Mouse (Mus musculus) liver, embryonic 15.5 days (tissue): ENCODE data around the gene Prr15. TPM values are rescaled to one million over a fixed set of nuclear protein-coding genes. Genes with fewer than 3 reads are reported as not detected.

Source experiments
- ATAC-seq: fragments of 200-750 bp; cut with Nextera tagmentation; 2 replicates; pipeline ENCODE4 v1.8.0; 2017; ENCODE audit warnings: moderate number of reproducible peaks, mild to moderate bottlenecking, moderate library complexity; ENCODE audit not compliant: insufficient read depth
- H3K27ac ChIP-seq: fragments of 300-500 bp; sonication (generic); replicated peaks from 2 replicates; pipeline ENCODE4 v1.5.1; 2015; ENCODE audit warnings: mild to moderate bottlenecking, inconsistent platforms
- H3K27me3 ChIP-seq: fragments of 300-500 bp; sonication (generic); 2 replicates; pipeline ENCODE4 v1.6.1; 2015; ENCODE audit warnings: mild to moderate bottlenecking, inconsistent platforms
- H3K36me3 ChIP-seq: fragments of 300-500 bp; sonication (generic); replicated peaks from 2 replicates; pipeline ENCODE4 v1.6.1; 2015; ENCODE audit warnings: moderate library complexity, mild to moderate bottlenecking, inconsistent platforms
- H3K4me1 ChIP-seq: fragments of 300-500 bp; sonication (generic); replicated peaks from 2 replicates; pipeline ENCODE4 v1.6.1; 2015; ENCODE audit warnings: inconsistent platforms
- H3K4me2 ChIP-seq: fragments of 300-500 bp; sonication (generic); 2 replicates; pipeline ENCODE4 v1.6.1; 2015; ENCODE audit warnings: moderate library complexity, mild to moderate bottlenecking, inconsistent platforms
- H3K4me3 ChIP-seq: fragments of 300-500 bp; sonication (generic); replicated peaks from 2 replicates; pipeline ENCODE4 v1.5.1; 2015; ENCODE audit warnings: mild to moderate bottlenecking, inconsistent platforms
- H3K9ac ChIP-seq: fragments of 300-500 bp; sonication (generic); 2 replicates; pipeline ENCODE4 v1.6.1; 2015; ENCODE audit warnings: moderate library complexity, mild to moderate bottlenecking, inconsistent platforms
- H3K9me3 ChIP-seq: fragments of 300-500 bp; sonication (generic); replicated peaks from 2 replicates; pipeline ENCODE4 v1.6.1; 2016; ENCODE audit warnings: inconsistent platforms
- WGBS: fragments of 180-500 bp; shearing (Covaris S2); methylation state at CpG from one replicate; pipeline ENCODE4 v1.1.7; 2015; ENCODE audit warnings: mixed read lengths; ENCODE audit not compliant: insufficient replicate concordance; 5-methylcytosine and 5-hydroxymethylcytosine counted together
- polyA plus RNA-seq: library from polyadenylated mRNA; unstranded; fragments of >200 nt; fragmentation: Nextera tagmentation; extraction: Ambion mirVana; gene quantifications from 2 replicates; pipeline ENCODE4 v1.2.1, GENCODE M21; 2015

The Prr15 gene
- polyA plus RNA-seq, 1 experiment from 2014 or later = 1.1 TPM

GRCm38 (mm10) chr6:54331765-54332164 is 6.1 kb downstream of the Prr15 start:
- WGBS = 59% methylated on average over 10 of the region's 10 CpGs
- ATAC-seq = no peak
- Histone ChIP-seq H3K9ac (no peak overlapping the region), H3K36me3 (no peaks in the 10 kb centered on the region), H3K9me3 (no peaks in the 10 kb centered on the region), H3K4me3 (no peak overlapping the region), H3K27me3 (peaks cover 11% of the 10 kb centered on the region), H3K27ac (no peak overlapping the region), H3K4me1 (0 out of 2 replicates have a peak, but pooled peaks cover 9% of the 10 kb centered on the region), H3K4me2 (no peak overlapping the region)

- 63% methylated on average over 8 of the region's 8 CpGs for WGBS
- no peak for ATAC-seq
- H3K4me3 ChIP-seq = no peak overlapping the region
- no peak overlapping the region for H3K9ac ChIP-seq
- no peak overlapping the region for H3K4me2 ChIP-seq
- H3K4me1 ChIP-seq = 0 out of 2 replicates have a peak, but pooled peaks cover 9% of the 10 kb centered on the region
- H3K27me3 ChIP-seq = peaks cover 7% of the 10 kb centered on the region
- no peaks in the 10 kb centered on the region for H3K9me3 ChIP-seq
- no peak overlapping the region for H3K27ac ChIP-seq
- H3K36me3 ChIP-seq = no peaks in the 10 kb centered on the region
Measured at GRCm38 (mm10) chr6:54332203-54332602, 6.6 kb downstream of the Prr15 start.

DNA sequence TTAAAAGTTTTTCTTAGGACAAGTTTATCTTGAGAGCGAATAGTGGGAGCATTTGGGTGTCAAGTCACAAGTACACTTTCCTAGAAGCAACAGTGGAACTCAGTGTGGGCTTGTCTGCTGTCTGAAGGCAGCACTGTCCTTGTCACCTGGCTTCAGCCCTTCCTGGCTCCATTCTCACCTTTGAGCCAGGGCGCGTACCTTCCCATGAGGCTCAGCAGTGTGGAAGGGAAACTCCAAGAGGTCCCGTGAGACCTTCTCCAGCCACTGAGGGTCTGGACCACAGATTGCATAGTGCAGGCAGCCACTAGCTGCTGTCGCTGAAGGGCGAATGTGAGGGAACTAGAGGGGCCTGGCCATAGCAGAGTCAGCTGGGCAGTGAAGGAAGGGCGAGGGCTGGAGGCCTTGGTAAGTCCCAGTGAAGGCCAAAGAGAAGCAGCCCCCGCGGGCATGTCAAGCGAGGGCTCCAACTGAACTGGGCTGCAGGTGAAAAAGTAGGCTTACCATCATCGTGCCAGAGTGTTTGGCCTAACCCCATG is 7.5 kb downstream of the Prr15 start:
- Histone ChIP-seq H3K4me1 (0 out of 2 replicates have a peak, but pooled peaks cover 9% of the 10 kb centered on the region), H3K9me3 (no peaks in the 10 kb centered on the region), H3K27ac (no peak overlapping the region), H3K36me3 (no peaks in the 10 kb centered on the region), H3K9ac (no peak overlapping the region), H3K4me2 (no peak overlapping the region), H3K4me3 (no peak overlapping the region), H3K27me3 (no peaks in the 10 kb centered on the region)
- 55% methylated on average over 11 of the region's 11 CpGs for WGBS
- no peak for ATAC-seq

DNA sequence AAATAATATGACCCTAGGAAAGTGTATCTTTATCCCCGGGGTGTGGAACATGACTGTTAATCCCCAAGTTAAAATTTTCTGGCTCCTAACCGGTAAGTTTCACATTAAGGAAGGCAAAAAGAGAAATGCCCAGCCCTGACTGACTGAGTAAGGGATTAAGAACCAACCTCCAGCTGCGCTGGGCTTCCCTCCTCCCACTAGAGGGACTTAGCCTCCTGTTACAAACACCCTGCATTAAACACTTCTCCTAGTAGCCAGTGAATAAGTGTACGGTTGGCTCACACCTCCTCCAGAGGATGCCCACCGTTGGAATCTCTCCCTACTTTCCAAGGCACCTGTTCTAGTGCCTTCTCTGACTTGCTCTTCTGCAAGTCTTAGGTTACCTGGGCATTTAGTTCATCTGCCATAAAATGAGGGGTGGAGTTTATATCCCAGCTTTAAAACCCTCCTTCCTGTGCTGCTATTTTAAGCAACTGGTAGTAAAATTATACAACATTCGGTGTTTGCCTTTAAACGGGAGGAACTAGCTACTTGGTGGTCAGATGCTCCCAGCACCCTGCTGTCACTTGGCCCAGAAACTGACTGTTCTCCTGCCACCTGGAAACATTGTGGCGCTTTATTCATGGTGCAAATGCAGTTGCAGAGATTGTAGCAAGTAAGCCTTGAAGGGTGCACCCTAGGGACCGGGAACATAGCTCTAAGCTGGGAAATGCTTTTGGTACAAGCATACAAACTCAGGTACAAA is 8.2 kb downstream of the Prr15 start:
- H3K9ac ChIP-seq = no peak overlapping the region
- H3K27ac ChIP-seq = no peak overlapping the region
- WGBS = 37% methylated on average over 9 of the region's 9 CpGs

DNA sequence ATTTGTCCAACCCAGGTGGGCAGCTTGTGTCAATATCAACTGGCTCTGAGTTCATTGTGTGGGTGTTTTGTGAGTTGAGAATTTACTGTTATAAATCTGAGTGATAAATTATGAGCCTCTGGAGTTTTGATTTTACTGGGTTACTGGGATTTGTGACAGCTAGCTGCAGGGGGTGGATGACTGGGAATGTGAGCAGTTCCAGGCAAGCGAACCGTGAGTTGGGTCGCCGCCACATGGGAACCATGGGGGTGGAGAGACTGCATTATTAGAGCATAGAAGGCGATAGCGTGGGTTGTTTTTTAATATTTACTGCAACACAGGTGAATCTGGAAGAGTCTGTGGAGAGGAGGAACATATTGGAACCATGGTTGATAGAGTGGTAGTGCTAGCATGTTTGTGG is 11.7 kb downstream of the Prr15 start:
- Histone ChIP-seq H3K4me2 (no peak overlapping the region), H3K9ac (no peak overlapping the region), H3K36me3 (no peaks in the 10 kb centered on the region), H3K4me1 (no peaks in the 10 kb centered on the region), H3K9me3 (no peaks in the 10 kb centered on the region), H3K27me3 (no peaks in the 10 kb centered on the region), H3K27ac (no peak overlapping the region), H3K4me3 (no peak overlapping the region)
- 75% methylated on average over 6 of the region's 6 CpGs for WGBS
- no peak for ATAC-seq

More for the DNA sequence above, 8.2 kb downstream of the Prr15 start:
- Histone ChIP-seq H3K9me3 (no peaks in the 10 kb centered on the region), H3K27me3 (no peaks in the 10 kb centered on the region), H3K4me2 (no peak overlapping the region), H3K4me3 (no peak overlapping the region), H3K36me3 (no peaks in the 10 kb centered on the region), H3K4me1 (0 out of 2 replicates have a peak, but pooled peaks cover 9% of the 10 kb centered on the region)
- no peak for ATAC-seq

- H3K27me3 ChIP-seq = no peaks in the 10 kb centered on the region
- H3K27ac ChIP-seq = no peak overlapping the region
- no peak for ATAC-seq
- no peaks in the 10 kb centered on the region for H3K36me3 ChIP-seq
- WGBS = 73% methylated on average over 5 of the region's 5 CpGs
- H3K9ac ChIP-seq = no peak overlapping the region
- H3K4me1 ChIP-seq = no peaks in the 10 kb centered on the region
- no peak overlapping the region for H3K4me2 ChIP-seq
- H3K4me3 ChIP-seq = no peak overlapping the region
- H3K9me3 ChIP-seq = no peaks in the 10 kb centered on the region
Measured at GRCm38 (mm10) chr6:54341133-54341532, 15.5 kb downstream of the Prr15 start.

DNA sequence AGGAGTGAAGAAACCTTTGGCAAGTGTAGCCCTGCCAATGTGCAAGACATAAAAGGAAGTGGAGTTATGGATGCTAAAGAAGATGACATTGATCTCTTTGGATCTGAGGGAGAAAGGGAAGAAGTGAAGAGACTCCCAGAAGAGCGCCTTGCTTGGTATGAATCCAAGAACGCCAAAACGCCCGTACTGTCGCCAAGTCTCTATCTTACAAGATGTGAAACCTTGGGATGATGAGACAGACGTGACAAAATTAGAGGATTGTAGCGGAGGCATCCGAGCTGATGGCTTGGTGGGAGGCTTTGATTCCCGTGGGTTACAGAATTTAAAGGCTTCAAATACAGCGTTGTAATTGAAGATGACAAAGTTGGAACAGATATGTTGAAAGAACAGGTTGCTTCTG is 16.6 kb downstream of the Prr15 start:
- Histone ChIP-seq H3K27ac (no peak overlapping the region), H3K4me1 (no peaks in the 10 kb centered on the region), H3K36me3 (no peaks in the 10 kb centered on the region), H3K4me2 (no peak overlapping the region), H3K4me3 (no peak overlapping the region), H3K9me3 (no peaks in the 10 kb centered on the region), H3K27me3 (no peaks in the 10 kb centered on the region), H3K9ac (no peak overlapping the region)
- no peak for ATAC-seq
- 62% methylated on average over 10 of the region's 10 CpGs for WGBS

DNA sequence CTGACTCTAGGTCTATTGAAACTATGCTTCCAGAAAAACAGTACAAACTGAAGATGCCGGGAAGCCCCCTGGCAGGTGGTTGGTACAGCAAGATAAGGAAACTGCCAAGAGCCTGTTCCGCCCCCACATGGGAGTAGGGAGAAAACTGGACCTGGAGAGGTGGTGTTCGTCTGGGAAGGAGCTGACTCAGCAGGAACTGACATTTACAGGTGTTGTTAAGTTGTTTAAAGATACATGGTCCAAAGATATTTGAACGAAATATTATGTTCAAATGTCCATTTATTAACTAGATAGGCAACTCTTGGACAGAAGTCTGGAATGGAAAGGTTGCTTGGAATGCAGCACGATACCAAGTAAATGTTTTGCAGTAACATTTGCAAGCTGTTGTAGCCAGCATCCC is 26.2 kb downstream of the Prr15 start:
- H3K9me3 ChIP-seq = no peaks in the 10 kb centered on the region
- H3K27me3 ChIP-seq = no peaks in the 10 kb centered on the region
- H3K27ac ChIP-seq = no peak overlapping the region
- no peak overlapping the region for H3K4me2 ChIP-seq
- H3K4me3 ChIP-seq = no peak overlapping the region
- ATAC-seq = no peak
- no peak overlapping the region for H3K9ac ChIP-seq
- no peaks in the 10 kb centered on the region for H3K36me3 ChIP-seq
- WGBS = 44% methylated on average over 5 of the region's 5 CpGs
- no peaks in the 10 kb centered on the region for H3K4me1 ChIP-seq

DNA sequence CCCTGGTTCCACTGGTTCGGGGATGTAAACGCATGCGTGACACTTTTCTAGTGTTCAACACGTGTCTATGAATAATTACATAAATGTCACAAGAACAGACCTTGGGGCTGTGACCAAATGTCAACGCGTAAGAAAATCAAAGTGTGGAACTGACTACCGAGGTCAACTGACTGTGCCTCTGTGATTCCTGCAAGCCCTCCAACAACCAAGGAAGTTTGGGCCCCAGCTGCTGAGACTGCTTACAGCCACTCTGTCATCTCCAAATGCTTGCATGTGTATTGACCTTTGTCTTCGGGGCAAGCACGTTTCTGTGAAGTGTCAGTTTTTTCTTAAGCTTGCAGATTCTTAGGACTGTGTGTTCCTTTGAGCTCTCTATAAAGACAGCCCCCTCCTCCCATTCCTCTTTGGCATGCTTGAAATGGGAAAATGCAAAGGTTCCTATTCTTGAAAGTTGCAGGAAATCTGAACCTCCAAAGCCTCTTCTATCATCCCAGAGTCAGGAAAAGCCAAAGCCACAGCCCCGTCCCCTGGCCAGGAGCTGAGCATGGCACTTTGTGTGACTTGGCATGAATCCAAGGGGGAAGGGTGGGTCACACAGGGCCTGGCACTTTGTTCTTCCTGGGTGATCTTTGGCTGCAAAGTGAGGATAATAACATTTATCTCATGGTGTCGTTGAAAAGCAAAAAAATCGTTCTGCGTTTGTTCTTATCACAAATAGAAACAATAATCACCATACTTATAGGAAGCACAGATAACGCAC is 27.5 kb downstream of the Prr15 start:
- Histone ChIP-seq H3K27me3 (no peaks in the 10 kb centered on the region), H3K4me1 (no peaks in the 10 kb centered on the region), H3K9ac (no peak overlapping the region), H3K36me3 (no peaks in the 10 kb centered on the region), H3K27ac (no peak overlapping the region), H3K4me2 (no peak overlapping the region), H3K9me3 (no peaks in the 10 kb centered on the region), H3K4me3 (no peak overlapping the region)
- WGBS = 52% methylated on average over 14 of the region's 14 CpGs
- ATAC-seq = no peak

DNA sequence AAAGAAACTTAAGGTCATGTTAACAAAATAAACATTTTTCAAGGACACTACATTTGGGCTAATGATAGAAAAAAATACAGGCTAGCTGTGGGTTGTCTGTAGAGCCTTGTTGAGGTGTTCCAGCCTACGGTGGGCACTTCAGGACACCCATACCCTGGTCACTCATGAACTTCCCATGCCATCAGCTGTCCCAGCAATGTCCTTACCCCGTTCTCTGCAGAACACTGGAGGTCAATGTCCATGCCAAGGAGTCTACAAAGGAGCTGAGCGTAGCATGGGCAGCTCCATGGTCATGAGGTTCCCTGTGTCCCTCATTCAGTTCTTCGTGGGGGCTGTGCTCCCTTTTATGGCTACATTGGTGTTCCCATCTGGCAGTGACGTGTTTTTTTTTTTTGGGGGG is 28.1 kb downstream of the Prr15 start:
- WGBS = 61% methylated on average over 5 of the region's 5 CpGs
- no peak overlapping the region for H3K27ac ChIP-seq

GRCm38 (mm10) chr6:54355626-54356025 is 30.0 kb downstream of the Prr15 start:
- no peaks in the 10 kb centered on the region for H3K27me3 ChIP-seq
- H3K9me3 ChIP-seq = no peaks in the 10 kb centered on the region
- no peak overlapping the region for H3K27ac ChIP-seq
- no peak overlapping the region for H3K4me2 ChIP-seq
- H3K9ac ChIP-seq = no peak overlapping the region
- H3K4me1 ChIP-seq = no peaks in the 10 kb centered on the region
- ATAC-seq = no peak
- H3K4me3 ChIP-seq = no peak overlapping the region
- WGBS = 49% methylated on average over 6 of the region's 6 CpGs
- H3K36me3 ChIP-seq = no peaks in the 10 kb centered on the region

More for the DNA sequence above, 28.1 kb downstream of the Prr15 start:
- H3K36me3 ChIP-seq = no peaks in the 10 kb centered on the region
- H3K9me3 ChIP-seq = no peaks in the 10 kb centered on the region
- no peak for ATAC-seq
- H3K4me2 ChIP-seq = no peak overlapping the region
- no peaks in the 10 kb centered on the region for H3K27me3 ChIP-seq
- H3K4me3 ChIP-seq = no peak overlapping the region
- H3K9ac ChIP-seq = no peak overlapping the region
- no peaks in the 10 kb centered on the region for H3K4me1 ChIP-seq
